Mouse (Mus musculus): Measurements from ENCODE around the gene Tbpl1.

Tbpl1 gene

GRCm38 (mm10) chr10:22708190-22708843, 23.4 kb downstream of the Tbpl1 start:
- no peak for DNase-seq (ENCODE audit: low read depth)

- no peak for DNase-seq (ENCODE audit: low read depth)
Observed at GRCm38 (mm10) chr10:22703844-22704243, 27.9 kb downstream of the Tbpl1 start.

GRCm38 (mm10) chr10:22701485-22702315, 30.0 kb downstream of the Tbpl1 start:
- peak; percentile 12 for DNase-seq (ENCODE audit: low read depth)

- DNase-seq (ENCODE audit: low read depth), result no peak
Observed at GRCm38 (mm10) chr10:22700773-22701172, 31.0 kb downstream of the Tbpl1 start.

- no peak for DNase-seq (ENCODE audit: low read depth)
Observed at GRCm38 (mm10) chr10:22699487-22700335, 32.0 kb downstream of the Tbpl1 start.

GRCm38 (mm10) chr10:22698158-22698953, 33.4 kb downstream of the Tbpl1 start:
- DNase-seq (ENCODE audit: low read depth), result no peak

GRCm38 (mm10) chr10:22696864-22697263, 34.9 kb downstream of the Tbpl1 start:
- no peak for DNase-seq (ENCODE audit: low read depth)

- no peak for DNase-seq (ENCODE audit: low read depth)
Observed at GRCm38 (mm10) chr10:22696236-22696635, 35.5 kb downstream of the Tbpl1 start.

- no peak for DNase-seq (ENCODE audit: low read depth)
Observed at GRCm38 (mm10) chr10:22675848-22676630, 55.7 kb downstream of the Tbpl1 start.

- no peak for DNase-seq (ENCODE audit: low read depth)
Observed at GRCm38 (mm10) chr10:22674176-22674575, 57.6 kb downstream of the Tbpl1 start.

- no peak for DNase-seq (ENCODE audit: low read depth)
Observed at GRCm38 (mm10) chr10:22668509-22668908, 63.2 kb downstream of the Tbpl1 start.

GRCm38 (mm10) chr10:22660286-22661000, 71.3 kb downstream of the Tbpl1 start:
- no peak for DNase-seq (ENCODE audit: low read depth)

- no peak for DNase-seq (ENCODE audit: low read depth)
Observed at GRCm38 (mm10) chr10:22659386-22659725, 72.4 kb downstream of the Tbpl1 start.

- no peak for DNase-seq (ENCODE audit: low read depth)
Observed at GRCm38 (mm10) chr10:22658534-22659385, 73.0 kb downstream of the Tbpl1 start.

All from induced T-regulatory cell, adult 2 months (primary cell).